Mouse (Mus musculus) embryo, embryonic 11 days (tissue): ENCODE results near the gene Dnajc27.

ENCODE experiments used
- DNase-seq: peaks from one replicate; pipeline ENCODE4 v3.0.0-alpha.2; 2015

Gene Dnajc27

GRCm38 (mm10) chr12:4107383-4107782, 25.0 kb downstream of the Dnajc27 start:
- peak; percentile 82 for DNase-seq

GRCm38 (mm10) chr12:4116132-4116531, 33.7 kb downstream of the Dnajc27 start:
- no peak for DNase-seq

GRCm38 (mm10) chr12:4117136-4117535, 34.8 kb downstream of the Dnajc27 start:
- no peak for DNase-seq

- no peak for DNase-seq
These were observed 35.2 kb downstream of the Dnajc27 start for GRCm38 (mm10) chr12:4117579-4117978.

- DNase-seq = no peak
These were observed 45.0 kb downstream of the Dnajc27 start for GRCm38 (mm10) chr12:4127346-4127745.

- DNase-seq = peak; percentile 76
These were observed 50.8 kb downstream of the Dnajc27 start, which contains the start of gene Adcy3 for GRCm38 (mm10) chr12:4132941-4133846. TSS of gene Adcy3 (plus strand) at chr12:4133103.

- no peak for DNase-seq
These were observed 51.4 kb downstream of the Dnajc27 start for GRCm38 (mm10) chr12:4133847-4134212.

GRCm38 (mm10) chr12:4143179-4143578, 60.8 kb downstream of the Dnajc27 start:
- DNase-seq = no peak

- no peak for DNase-seq
These were observed 68.6 kb downstream of the Dnajc27 start for GRCm38 (mm10) chr12:4150936-4151335.

GRCm38 (mm10) chr12:4151969-4152368, 69.6 kb downstream of the Dnajc27 start:
- DNase-seq = no peak

- no peak for DNase-seq
These were observed 75.1 kb downstream of the Dnajc27 start for GRCm38 (mm10) chr12:4157466-4157865.

GRCm38 (mm10) chr12:4158179-4158578, 75.8 kb downstream of the Dnajc27 start:
- no peak for DNase-seq

GRCm38 (mm10) chr12:4158868-4159632, 76.7 kb downstream of the Dnajc27 start:
- no peak for DNase-seq
